Mouse (Mus musculus) ES-Bruce4 (cell line): ENCODE results near the gene Rin1.

ENCODE experiments used
- CTCF ChIP-seq: IDR thresholded peaks from one replicate; pipeline ENCODE4 v1.8.1; 2011; ENCODE audit warnings: low read depth, low read length
- POLR2A ChIP-seq: IDR thresholded peaks from one replicate; pipeline ENCODE4 v1.8.1; 2011; ENCODE audit warnings: low read length; ENCODE audit not compliant: insufficient read depth

GRCm38 (mm10) chr19:5085145-5085863, 35.0 kb downstream of the Rin1 start, which contains the start of gene Tmem151a:
- TF ChIP-seq POLR2A: no peak
- no peak for TF ChIP-seq CTCF
